Mouse (Mus musculus) testis, postnatal 14 days (tissue): ENCODE results near the gene 4930579F01Rik.

Source experiments
- DNase-seq: peaks from one replicate; pipeline ENCODE4 v3.0.0; 2021; ENCODE audit warnings: low spot score

The 4930579F01Rik gene

DNA sequence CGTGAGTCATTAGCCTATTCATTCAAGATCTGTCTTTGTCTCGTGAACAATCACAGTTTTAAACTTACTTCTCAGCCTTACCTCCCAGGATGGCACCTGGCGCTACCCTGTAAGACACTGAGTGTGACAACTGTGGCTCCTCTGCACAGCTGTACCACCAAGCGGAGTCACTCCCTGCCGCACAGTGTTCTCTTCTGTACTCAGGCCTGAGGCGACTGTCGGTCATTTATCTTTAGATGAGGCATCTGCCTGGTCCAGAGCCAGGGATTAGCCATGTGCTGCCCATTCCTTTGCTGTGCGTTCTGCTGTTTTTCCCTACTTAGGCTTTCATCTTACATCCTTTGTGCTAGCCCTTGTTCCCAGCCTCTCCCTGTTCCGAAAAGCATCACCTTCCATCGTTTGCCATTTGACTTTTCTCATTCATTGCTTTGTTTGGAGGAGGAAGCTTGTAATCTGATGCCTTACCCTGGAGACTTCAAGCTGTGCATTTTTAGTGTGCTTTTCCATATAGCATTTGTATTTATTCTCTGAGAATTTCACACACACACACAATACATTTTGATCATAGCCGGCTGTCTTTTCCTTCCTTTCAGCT lies 21.9 kb upstream of the 4930579F01Rik start:
- no peak for DNase-seq

DNA sequence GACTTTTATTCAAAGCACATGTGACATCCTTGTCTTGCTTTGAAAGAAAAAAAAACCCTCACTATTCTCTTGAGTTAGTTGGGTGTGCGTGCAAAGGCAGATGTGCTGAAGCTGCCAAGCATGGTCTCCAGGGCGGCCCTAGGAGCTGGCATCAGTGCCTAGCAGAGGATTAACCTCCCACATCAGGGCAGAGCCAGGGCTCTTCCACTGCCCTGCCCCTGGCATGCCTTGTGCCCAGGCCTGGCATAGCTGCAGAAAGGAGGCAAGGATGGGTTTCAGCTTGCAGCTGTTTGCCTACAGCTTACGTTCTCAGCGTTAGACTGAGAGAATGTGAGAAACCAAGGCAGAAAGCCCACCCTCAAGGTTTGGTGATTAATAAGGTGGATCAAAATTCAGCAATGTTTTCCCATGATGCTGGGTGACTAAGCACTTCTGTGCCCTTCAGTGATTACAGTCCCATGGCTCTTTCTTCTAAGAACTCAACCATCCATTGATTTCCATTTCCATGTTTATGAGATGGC lies 18.9 kb upstream of the 4930579F01Rik start:
- no peak for DNase-seq

DNA sequence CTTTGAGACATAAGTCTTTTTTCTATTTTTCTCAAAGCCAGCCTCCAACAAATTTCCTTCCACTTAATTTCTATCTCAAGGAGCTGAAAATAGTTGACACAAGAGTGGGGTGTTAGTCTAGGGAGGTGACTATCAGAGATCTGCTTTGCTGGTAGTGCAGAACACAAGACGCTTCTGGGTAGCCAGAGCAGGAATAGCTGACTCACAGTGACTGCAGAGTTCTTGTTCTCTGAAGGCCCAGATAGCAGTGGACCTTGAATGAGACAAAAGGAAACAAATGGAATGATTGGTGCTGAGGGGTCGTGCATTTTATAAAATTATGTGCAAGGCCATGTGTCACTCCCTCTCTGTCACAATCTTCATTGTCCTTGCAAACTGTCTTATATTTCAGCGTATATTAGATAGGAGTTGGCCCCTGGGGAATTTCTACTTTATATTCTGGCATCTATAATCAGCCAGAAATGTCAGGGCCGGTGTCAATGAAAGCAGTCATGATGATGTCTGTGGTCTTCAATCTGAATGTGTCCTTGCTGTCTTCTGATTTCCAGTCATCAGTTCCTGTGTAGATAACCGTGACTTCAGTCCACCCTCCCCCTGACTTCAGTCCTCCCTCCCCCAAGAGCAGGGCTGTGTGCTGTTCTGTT lies 16.9 kb upstream of the 4930579F01Rik start:
- DNase-seq, result peak; percentile 53

DNA sequence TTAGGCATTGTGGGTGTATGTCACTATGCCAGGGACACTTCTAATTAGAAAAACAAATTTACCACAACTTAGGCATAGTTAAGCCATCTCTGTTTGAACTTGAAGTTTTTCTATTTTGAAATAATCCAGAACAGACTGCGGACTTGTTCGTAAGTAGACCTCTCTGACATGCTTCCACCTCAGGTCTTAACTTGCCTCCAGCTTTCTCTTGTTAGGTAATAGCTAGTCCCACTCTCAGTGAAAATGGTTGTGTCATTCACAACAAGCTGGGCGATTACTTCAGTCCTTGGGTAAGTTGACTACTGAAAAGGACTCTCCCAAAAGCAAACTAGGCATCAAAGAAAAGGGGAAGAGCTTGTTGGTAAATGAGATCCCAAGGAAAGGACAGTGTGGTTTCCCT lies 15.2 kb upstream of the 4930579F01Rik start:
- DNase-seq, result no peak

DNA sequence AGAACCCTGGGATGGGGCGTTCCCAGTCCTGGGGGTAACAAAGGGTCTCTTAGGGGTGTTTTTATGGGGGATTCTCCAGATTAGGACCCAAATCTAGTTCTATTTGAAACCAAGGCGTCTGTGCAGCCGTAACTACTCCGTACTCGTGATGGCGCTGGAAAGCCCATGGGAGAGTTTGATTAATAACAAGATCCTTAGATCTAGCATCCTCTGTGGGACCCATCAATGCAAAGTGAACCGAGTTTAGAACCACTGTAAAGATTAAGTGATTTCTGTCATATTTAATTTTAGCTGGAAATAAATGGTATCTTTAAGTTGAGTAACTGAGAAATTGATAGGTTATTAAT lies 5.1 kb upstream of the 4930579F01Rik start:
- no peak for DNase-seq

DNA sequence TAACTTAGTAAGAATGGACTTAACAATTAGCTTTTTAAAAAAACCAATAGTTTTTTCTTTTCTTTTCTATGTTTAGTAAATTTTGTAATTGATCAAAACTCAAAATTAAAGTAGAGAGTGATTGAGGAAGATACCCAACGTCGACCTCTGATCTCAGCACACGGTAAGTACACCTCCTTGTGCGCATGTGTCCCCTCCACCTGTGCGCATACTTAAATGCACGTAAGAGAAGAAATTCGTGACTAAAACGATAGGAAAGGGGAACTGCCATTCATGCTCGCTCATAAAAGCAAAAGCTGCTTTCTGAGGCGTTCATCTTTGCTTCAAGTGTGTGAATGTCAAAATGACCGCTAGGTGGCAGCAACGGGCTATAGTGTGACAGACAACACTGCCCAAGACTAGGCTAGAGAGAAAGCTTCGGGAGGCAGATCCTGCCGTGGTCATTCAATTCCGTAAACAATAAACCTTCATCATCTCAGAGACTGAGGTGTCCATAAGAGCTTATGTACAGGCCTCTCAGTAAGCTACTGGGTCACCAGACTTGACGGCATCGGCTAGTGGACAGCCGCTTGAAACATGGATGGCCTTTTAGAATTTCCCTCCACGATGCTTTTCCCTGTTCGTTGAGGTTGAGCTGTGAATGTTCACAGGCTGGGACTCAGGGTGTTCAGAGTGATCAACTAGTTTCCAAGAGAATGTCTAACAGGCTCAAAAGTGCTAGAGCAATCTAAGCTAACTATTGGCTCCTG lies 4.5 kb upstream of the 4930579F01Rik start:
- peak; percentile 83 for DNase-seq

DNA sequence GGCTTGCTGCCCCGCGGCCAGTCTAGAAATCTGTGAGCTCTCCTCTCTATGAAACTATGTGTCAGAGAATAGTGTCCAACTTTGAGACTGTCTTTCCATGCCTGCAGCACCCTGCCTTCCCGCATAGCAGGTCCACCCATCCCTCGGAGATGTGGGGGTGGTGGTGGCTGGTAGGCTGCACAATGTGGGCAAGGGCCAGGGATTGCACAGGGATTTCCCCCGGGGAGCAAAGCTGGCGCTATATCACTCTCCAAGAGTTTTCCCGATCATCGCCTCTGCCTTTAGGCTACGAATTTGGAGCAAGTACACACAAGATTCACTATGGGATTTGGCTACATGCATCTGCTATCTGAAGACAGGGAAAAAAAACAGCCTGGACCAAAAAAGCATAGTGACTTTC lies 3.9 kb upstream of the 4930579F01Rik start:
- DNase-seq, result no peak

DNA sequence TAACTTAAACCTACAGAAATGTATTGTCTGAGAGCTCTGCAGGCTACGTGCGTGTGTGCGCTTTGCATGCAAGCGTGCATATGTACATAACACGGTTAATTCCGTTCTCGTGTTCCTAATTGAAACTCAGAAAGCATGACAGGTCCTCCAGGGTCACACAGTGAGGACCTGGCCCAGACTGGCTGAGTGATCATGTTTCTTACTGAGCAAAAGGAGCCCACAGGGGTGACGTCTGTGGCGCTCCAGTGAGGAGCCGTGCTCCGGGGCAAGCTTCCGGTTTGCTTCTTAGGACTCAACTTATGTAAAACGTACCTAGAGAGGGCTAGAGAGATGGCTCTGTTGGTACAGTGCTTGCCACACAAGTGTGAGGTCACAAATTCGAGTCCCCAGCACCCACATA lies 3.5 kb upstream of the 4930579F01Rik start:
- DNase-seq, result no peak

DNA sequence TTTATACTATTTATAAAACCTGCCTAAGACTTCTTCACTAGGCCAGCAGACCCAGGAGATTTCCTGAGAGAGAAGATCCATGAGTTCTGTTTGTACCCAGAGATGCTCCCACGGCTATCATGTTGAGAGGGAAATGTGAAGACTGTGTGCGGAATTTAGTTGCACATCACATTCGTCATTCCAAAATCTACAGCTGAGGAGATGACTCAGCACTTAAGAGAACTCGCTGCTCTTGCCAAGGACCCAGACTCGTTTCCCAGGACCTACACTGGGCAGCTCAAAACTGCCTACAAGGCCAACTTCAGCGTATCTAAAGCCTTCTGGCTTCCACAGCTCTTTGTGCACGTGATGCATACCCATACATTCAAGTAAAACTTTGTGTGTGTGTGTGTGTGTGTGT lies 1.4 kb downstream of the 4930579F01Rik start:
- no peak for DNase-seq

DNA sequence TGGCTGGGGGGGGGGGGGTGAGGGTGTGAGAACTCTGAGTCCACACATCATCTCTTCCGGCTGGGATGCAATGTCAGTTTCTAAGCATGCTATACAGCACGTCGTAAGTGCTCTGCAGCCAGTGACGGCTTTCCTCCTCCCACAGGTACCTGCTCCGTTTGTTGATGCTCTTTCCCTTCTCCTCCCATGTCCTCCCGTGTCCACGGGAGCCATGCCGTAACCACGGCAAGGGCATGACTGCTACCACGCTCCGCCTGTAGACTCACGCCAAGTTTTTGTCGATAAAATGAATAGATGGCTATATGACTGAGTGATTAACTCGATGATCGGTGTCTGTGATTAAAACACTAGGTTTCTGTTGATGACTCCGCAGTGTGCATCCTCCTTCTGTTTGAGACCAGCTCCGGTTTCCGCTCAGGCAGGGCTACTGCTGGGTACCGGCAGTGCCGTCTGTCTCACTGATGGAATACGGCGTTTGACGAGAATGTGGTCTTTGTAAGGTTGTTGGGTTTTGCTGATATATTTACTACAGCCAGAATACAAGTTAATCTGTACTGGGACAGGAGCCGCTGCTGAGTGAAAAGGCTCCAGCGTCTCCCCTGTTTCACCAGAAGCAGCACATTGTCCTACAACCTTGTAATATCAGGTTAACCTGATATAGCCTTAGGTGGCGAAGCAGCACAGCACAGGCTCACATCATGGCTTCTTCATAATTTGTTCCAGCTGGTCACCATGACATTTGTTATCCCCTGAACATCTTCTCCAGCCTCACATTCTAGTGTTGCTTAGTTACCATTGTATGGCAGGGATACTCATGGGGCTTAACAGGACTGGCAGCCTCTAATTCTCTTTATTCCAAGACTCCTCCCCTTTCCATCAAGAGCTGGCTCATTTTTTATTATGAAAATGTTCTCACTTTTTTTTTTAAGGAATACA lies 7.4 kb downstream of the 4930579F01Rik start:
- no peak for DNase-seq

DNA sequence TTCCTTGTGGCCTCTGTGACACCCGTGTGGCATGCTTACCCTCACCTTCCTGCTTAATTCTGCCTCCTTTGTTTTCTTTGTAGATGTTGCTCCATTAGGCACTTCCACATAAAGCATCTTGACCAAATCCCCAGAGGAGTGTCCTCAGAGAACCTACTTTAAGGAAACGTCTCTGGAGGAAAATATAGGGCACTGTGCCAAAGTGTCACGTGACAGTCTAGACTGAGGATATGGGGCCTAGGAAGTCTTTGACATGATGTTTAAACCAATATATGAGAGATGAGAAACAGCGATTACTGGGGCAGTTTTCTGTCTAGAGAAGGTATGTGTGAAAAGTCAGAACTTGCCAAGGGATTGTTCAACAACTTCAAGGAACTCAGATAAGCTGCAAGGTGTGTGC lies 8.3 kb downstream of the 4930579F01Rik start:
- no peak for DNase-seq

DNA sequence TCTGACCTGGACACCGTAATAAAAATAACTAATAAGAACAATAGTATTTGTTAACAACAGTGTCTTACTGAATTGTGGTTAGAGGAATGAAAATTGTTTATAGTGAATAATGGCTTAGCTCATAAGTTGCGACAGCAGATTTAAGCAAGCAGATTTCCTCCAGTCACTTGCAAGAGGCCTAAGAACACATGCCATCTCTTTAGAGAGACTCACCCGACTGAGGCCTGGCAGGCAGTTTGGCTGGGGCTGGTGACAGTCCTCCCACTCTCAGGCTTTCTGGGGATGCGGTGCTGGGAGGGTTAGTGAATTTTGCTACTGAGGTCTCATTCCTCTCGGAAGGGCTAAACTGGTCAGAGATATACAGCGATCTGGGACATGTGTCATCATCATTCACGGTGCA lies 10.3 kb downstream of the 4930579F01Rik start:
- DNase-seq, result no peak

DNA sequence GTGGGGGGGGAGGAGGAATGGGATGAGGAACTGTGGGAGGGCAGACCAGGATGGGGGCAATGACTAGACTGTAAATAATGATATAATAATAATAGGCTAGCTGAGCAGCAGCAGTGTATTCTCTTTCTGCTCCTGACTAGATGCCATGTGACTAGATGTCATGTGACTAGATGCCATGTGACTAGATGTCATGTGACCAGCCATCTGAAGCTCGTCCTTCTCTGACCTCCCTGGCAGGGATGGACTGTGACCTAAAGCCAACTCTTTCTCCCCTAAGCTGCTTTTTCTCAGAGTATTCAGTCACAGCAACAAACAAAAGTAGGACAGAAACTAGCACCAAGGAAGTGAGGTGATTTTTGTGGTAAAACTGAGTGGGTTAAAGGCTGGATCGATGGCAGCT lies 11.6 kb downstream of the 4930579F01Rik start:
- DNase-seq, result no peak

DNA sequence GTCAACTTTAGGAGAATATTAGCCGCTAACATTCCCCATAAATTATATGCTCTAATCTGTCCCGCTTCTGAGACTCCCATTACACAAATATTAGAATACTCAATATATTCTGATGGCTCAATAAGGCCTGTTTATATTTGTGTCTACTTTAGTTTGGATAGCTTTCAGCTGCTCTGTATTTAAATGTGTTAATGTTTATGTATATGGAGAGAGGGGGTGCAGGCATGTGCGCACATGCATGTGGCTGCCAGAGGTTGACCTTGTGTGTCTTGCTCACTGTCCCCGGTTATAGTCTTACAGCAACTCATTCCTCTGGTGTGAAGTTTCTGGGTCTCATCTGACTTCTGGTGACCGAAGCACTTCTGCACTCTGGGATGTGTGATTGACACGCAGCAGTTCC lies 18.1 kb downstream of the 4930579F01Rik start:
- DNase-seq, result no peak

DNA sequence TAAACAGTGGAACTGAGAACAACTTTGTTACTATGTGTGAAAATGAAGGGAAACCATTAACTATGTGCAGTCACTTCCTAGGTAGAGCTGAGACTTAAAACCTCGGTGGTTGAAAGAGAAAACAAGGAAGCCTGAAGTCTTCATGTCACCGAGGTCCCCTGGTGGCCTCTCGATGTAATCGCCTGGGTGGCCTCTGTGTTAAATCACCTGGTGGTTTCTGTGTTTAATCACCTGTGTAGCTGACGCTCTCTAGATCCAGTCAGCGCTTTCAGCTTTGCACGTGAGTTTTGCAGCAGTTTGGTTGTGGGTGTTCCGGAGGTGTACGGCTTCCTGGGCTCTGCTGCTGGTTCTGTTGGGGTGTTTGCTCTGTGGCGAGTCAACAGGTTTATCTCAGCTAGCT lies 20.3 kb downstream of the 4930579F01Rik start:
- DNase-seq, result no peak

DNA sequence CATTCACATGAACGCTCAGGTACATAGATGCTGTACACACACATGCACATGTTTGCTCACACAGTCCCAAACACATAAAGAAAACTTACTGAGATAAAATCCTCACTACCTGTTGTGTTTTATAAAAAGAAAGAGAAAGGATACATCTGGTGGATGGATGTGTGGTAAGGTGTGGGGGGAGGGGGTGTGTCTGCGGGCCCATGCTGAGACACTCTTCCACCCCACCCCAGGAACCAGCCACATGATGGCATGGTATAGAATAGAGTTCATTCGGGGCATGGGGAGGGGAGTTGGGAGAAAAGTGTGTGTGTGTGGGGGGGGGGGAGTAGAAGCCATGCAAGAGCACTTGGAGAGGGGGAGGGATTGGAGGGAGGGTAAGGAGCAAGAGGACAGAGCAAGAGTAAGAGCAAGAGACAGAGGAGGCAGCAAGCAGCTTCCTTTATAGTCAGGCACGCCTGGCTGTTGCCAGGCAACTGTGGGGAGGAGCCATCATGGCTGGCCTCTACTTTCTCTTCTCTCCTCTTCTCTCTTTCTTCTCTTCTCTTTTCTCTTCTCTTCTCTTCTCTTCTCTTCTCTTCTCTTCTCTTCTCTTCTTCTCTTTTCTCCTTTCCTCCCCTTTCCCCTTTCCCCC lies 31.0 kb downstream of the 4930579F01Rik start:
- no peak for DNase-seq

DNA sequence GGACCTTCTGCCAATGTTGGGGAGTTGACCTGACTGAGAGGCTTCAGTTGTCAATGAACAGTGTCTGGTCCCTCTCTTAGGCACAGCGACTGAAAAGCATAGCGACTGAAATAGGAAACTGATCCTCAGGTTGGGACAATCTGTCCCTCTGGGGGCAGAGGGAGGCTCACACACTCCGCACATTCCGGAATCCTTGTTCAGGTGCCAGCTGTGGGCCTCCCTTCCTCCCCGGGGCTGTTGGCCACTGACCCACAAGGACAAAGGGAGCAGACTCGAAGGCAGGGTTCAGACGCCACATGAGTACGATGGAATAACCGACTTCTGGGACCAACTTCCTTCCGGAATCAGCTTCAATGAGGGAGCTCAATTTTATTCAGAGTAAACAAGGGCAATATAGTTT lies 32.0 kb downstream of the 4930579F01Rik start:
- DNase-seq, result no peak

DNA sequence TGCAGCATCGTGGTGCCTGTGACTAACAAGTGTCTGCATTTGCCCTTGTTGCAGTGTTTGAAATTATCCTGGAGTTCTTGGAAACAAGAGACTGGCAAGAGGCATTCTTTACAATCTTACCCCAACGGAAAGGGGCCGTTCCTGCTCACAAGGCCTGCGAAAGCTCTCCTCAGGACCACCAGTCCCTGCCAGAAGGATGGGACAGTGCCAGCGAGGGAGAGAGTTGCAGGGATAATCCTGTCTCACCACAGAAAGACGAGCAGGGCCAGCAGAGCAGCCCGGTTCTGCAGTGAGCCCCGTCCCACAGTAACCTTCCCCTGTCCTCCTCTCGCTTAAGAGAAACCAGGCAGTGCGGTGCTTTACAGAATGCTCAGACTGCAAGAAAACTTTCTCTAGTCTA lies 37.0 kb downstream of the 4930579F01Rik start:
- DNase-seq, result no peak

DNA sequence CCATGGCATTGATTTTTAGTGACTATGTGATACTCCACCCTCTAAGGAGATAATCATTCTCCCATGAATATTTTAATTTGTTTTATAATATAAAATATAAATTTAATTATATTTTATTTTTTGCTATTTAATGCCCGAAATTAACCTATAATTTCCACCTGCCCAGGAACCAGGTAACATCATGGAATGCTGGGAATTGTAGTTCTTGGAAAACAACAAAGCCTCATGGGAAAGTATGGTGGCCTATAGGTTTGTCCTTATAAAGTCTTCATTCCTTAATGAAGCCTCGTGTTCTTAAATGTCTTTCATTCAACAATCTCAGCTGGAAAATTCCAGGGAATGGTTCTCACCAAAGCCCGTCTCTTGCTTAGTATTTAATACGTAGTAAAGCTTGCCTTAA lies 38.6 kb downstream of the 4930579F01Rik start:
- no peak for DNase-seq

DNA sequence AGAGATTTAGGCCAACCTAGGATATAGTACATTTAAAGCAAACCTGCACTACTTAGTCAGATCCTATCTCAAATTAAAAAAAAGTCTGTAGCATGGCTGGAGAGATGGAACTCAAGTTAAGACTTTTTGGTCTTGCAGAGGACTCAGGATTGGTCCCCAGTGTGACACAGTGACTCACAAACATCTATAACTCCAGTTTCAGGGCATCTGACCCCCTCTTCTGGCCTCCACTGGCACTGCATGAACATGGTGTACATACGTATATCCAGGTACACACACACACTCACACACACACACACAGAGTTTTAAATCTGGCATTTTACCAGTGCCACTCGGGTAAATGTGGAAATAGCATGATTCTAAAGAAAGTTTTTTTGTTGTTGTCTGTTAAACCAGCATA lies 44.8 kb downstream of the 4930579F01Rik start:
- DNase-seq, result no peak

DNA sequence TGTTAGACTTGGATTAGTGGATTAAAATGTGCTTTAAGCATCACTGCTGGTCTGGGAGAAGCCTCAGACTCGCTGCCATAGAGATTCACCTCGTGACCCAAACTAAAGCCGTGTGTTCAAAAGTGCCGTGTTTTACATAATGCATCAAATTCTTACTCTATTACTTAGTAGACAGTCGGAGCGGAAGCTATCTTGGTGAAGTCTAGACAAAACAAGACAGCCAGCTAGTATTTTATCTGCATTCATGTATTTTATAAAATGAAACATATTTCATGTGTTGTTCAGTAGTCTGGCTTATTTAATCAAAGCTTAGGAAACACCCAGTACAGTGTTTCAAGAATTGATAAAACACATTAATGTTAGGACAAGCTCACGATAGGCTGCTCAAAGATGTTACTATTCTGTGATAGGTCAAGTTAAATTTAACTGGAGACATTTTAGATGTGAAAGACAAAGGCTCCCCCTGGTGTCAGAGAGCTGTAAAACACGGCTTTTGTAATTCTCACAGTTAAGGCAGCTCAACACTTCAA lies 48.9 kb downstream of the 4930579F01Rik start, which contains the start of gene Mttp:
Mttp (minus strand) TSS at position 327 of the 530 bp plus-strand sequence.
- peak; percentile 58 for DNase-seq
